Mouse (Mus musculus) fat pad, adult 2 months (tissue): Measurements from ENCODE around the gene Plaur.

Experiments used
- DNase-seq: peaks from one replicate; pipeline ENCODE4 v3.0.0-alpha.2; 2011; ENCODE audit warnings: low read depth, low spot score; ENCODE audit errors: extremely low read depth

The Plaur gene

DNA sequence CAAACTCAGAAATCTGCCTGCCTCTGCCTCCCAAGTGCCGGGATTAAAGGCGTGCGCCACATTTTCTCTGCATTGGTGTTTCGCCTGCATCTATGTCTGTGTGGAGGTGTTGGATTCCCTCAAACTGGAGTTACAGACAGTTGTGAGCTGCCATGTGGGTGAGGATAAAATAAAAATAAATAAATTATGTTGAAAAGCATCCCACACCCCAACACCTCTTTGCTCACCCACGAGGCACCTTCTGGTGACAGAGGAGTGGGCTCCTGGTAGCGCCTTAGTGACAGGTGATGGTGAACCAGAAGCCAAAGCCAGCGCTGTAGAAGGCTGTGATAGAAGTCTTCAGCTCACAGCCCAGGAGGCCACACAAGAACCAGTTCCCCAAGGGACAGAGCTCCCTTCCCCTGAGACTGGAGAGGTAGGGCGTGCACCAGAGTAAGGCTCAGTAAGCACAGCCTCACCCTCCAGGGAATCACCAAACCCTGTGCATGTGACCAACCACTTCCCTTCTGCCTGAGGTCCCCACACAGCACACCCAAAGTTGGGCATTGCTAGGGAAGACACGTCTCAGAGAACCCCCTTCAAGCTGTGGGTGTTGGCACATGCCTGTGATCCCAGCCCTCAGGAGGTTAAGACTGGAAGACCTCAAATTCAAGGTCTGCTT lies 16.9 kb upstream of the Plaur start:
- no peak for DNase-seq

DNA sequence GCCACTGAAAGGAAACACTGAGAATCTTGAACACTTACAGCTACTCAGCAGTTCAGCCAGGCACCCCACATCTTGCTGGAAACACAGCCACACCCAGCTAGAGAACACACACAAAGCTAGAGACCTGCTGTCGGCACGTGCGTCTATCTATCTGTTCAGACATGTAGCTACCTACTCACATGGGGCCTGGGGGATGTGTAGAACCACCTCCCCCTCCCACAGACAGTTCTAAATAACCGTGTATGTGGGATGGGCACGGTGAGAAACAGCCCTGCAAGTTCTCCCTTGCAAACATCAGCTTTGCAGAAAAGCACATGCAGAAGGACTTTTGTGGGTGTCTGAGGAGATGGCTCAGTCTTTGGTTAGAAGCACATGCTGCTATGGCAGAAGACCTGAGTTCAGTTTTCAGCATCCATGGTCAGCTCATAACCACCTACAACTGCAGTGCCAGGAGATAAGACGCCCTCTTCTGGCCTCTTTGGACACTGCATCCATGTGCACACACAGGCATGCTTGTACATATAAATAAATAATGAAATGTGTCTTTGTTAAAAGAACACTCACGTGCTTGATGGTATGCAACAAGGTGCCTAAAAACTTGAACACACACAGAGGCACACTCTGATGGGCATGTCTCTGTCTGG lies 15.5 kb upstream of the Plaur start:
- no peak for DNase-seq

DNA sequence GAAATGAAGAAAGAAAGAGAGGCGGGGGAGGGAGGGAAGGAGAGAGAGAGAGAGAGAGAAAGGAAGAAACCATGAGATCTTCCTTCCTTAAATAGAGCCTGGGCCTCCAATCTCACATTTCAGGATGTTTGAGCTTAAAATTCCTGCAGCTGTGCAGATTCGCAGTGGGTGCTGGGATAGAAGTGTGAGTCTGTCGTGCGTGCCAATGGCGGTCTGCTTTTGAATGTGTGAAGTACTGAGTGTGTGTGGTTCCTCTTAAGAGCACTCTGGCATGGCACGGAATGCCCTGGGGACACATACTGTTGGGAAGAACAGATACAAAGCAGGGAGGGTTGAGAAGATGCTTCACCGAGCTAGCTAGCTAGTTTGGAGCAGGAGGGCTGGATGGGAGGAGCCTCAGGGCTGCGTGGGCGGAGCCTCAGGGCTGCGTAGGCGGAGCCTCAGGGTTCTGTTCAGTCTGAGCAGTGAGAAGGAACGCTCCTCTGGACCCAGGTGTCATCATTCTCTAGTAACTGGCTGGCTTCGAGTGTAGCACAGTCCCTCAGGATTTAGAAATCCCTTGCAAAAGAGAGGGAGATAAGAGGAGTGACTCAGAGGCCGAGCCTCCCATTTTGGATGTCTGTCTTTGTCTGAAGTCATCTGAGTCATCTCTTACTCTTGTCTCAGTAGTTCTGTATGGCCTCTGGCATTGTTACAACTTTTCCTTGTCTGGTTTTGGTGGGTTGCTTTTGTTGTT lies 13.3 kb upstream of the Plaur start:
- DNase-seq = peak; percentile 14

DNA sequence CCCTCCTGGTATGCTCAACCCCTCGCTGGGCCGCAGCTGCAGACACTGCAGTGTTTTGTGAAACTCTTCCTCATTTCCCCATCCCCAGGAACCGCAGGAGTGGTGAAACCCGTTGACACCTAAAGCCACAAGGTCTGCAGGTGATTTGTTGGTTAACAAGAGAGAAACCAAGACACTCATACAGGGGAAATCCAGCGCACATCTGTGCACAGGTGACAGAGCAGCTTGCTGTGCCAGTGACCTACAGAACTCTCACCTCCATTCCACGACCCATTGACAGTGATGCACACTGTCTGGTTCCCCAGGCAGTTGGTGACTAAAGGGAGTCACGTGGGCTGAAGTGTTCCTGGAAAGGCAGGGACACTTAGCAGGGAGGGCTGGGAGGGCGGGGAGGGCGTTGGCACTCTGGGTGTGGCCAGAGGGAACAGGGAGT lies 11.7 kb upstream of the Plaur start:
- DNase-seq = no peak

DNA sequence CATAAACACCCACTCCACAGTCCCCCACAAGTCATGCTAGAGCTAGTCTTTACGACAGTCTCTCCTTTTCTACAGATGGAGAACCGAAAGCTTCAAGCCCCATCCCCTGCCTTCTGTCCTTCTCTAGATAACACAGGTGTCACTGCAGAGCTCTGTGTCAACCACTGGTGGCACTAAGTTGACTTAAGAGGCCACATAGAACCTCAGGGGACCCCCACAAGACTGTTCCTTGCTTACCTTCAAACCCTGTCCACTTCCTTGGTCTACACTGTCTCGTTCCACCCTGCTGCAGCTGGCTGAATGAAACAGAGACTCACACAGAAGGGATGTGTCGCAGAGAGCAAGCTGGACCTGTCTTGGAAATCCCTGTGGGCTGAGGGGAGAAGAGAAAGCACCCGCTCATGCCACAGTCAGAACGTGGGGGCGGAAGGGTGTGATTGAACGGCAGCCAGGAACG lies 10.4 kb upstream of the Plaur start, which contains the start of gene Irgc1:
Gene Irgc1 (minus strand): TSS at position 443 of the 457 bp plus-strand sequence.
- DNase-seq = no peak

DNA sequence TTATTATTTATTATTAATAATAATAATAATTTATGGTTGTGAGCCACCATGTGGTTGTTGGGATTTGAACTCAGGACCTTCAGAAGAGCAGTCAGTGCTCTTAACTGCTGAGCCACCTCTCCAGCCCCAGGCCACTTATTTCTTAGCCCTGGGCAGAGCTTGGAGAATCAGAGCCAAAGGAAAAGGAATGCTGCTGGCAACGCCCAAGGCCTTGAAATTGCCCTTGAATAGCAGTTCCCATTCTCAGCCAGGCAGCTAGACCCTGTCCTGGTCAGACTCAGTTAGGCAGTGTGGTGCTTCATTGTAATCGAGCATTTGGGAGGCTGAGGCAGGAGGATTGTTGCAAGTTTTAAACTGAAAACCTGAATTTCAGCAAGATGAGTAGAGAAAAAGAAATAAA lies 8.1 kb upstream of the Plaur start:
- no peak for DNase-seq

DNA sequence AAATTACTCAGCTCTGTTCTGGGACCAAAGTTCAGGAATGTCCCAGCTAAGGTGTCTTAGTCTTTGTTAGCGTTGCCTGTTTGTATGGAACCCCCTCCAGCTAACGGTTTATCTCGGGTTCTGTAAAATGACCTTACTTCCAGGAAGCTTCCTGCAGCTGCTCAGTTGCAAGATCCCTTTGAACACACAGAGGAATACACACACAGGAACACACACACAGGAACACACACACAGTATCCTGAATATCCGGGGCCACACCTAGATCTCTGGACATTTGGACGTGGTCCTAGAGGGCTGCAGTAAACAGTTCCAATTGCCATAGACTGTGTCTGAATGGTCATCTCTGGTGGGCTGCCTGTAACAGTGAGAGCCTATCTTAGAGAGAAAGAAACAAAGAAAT lies 6.6 kb upstream of the Plaur start:
- DNase-seq = no peak

DNA sequence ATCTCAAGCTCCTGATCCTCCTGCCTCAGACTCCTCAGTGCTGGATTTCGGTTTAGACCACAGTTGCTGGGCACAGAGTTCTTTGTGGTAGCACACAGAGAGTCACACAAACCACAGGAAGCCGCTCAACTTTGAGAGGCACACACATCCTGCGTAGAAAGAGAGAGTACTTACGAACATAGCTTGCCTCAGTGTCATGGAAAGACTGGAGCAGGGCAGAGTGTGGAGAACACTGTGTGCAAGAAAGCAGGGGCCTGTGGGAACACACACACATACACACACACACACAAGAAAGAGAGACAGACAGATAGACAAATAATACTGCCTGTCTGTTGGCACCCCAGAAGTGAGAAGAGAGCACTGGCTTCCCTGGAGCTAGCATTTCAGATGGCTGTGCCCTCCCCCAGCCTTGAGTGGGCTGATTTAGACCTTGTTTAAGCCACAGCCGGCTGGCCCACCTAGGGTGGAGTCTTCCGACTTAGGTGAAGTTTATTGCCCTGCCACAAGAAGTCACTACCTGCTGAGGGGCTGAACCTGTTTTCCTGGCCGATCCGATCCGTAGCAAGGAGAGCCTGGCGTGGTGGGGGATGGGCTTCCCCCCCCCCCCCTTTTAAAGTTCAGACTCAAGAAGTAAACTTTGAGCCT lies 4.4 kb upstream of the Plaur start:
- DNase-seq = no peak

DNA sequence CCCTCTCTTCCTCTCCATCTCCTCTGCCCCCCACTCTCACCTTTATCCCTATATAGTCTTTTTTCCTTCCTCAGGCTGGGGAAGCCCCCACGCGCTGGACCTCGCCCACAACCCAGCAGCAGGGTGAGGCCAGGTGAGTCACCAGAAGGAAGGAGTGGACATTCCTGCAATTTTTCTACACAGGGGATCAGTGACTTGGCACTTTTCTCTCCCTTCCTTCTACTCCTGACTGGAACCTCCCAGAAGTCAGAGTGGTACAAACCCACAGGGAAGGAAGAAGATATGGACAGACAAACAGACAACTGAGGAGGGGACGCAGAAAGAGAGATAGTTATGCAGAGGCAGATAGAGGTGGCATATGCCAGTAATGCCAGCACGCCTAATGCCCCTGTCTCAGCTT lies 2.8 kb upstream of the Plaur start:
- DNase-seq = no peak

DNA sequence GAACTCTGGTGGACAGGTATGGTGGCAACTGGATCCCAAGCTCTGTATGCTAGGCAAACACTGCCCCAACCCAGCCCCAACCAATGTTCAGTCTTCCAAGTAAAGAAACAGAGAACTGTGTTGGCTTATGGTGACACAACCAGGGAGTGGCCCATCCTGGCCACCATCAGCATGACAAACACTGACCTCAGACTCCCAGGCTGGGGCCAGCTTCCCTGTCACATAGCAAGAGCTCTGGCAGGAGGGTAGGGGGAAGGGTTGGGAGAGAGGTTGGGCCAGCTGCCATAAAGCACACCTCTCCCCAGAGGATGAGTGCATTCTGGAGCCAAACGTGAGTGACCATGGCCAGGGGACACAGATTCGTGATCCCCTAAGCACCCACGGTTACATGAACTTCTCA lies 2.4 kb upstream of the Plaur start:
- DNase-seq = no peak

DNA sequence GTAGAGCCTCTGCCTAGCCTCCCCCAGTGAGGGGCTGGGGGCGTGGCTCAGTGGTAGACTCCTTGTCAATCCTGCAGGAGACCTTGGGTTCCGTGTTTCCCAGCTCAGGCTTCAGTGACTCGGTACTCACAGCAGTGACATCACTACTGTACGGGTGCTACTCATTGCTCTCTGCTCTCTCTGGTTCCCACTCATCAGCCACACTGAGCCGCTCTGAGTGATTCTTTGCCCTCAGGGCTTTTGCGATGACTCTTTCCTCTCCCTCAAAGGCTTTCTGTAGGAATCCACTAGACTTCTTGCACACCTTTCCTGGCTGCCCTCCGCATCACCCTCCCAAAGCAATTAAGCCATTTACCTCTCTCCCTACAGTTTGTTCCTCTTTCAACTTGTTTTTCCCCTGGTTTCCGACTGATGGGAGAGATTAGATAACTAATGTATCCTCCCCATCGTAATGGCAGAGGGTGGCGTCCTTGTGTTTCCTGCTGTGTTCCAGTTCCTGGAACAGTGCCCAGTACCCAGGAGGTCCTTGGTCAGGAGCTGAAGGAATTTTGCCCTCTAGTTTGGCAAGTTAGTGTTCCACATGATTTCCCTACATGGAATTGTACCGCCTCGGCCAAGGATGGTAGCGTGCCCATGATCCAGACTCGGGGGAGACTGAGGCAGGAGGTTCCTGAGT lies 770 bp upstream of the Plaur start:
- DNase-seq = no peak

DNA sequence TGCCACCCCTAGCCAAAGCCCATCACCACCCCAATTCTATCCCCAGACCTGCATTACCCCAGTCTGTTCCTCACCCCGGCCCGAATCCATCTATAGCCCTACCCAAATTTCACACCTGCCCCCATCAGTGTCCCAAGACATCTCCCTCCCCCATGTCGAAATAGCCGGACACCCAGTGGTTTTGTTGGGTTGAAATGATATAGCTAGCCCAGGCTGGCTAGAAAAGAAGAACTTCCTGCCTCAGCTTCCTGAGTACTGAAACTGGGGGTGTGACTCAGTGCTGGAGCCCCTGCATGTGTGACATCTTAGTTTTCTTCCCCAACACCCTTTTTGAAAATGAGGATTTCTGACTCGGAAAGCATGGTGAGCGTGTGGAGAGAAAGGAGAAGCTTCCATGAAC lies 4.6 kb downstream of the Plaur start:
- DNase-seq = no peak

DNA sequence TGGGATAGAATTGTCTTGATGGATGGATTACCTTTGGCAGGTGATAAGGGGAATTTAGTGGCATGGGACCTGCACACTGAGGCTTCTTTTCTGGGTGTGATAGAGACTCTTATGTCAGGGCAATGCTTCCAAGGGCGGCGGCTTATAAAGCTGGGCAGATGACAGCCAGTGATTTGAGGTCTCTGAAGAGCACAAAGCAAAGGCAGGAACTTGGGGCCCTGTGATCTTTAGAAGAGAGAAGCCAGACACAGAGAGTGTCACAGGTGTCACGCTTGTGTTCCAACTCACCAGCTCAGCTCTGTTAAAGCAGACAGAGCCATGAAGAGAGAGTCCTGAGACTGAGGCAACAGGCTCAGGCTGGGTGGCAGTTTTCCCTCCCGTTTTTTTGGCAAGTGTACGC lies 5.6 kb downstream of the Plaur start:
- DNase-seq = no peak

DNA sequence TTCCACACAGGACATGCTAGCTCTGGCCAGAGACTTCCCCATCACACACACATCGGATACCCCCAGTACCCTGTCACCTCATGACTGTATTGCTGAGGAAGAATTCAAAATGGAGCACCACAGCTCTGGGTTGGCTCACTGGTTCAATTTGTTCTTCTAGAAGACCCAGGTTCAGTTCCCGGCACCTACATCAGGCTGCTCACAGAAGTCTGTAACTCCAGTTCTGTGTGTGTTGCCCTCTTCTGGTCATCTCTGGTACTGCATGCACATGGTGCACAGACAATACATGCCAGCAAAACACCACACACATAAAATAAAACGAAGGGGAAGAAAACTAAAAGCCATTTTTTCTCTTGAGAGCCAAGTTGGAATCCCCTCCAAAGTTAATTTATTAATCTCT lies 6.8 kb downstream of the Plaur start:
- DNase-seq = no peak

DNA sequence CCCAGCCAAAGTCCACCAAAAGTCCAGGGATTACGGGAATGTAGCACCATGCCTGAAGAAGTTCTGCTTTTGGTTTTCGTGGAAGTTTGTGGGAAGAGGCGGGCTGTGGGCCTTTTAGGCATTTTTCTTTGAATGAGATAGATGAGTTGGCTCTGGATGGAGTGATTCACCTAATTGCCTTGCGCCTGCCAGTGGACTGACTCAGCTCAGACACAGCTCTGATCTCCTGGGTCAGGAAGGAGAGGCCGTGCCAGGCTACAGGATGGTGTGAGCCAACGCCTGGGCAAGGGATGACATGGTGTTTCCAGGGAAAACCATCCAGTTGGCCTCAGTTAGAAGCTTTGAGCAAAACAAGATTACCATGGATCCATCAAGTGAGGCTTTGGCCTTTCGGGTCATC lies 8.1 kb downstream of the Plaur start:
- DNase-seq = no peak

DNA sequence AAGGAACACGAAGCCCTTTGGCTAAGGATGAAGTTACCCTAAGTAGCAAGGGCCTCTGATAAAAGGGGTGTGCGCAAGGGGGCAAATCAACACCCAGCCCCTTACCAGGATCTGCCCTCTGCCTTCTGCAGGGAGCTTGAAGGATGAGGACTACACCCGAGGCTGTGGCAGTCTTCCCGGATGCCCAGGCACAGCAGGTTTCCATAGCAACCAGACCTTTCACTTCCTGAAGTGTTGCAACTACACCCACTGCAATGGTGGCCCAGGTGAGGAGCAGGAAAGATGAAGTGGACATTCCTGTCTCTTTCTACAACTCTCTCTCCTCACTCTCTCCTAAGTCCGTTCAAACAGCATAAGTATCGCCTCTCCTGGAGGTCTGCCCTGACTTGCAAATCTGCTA lies 10.2 kb downstream of the Plaur start:
- no peak for DNase-seq

DNA sequence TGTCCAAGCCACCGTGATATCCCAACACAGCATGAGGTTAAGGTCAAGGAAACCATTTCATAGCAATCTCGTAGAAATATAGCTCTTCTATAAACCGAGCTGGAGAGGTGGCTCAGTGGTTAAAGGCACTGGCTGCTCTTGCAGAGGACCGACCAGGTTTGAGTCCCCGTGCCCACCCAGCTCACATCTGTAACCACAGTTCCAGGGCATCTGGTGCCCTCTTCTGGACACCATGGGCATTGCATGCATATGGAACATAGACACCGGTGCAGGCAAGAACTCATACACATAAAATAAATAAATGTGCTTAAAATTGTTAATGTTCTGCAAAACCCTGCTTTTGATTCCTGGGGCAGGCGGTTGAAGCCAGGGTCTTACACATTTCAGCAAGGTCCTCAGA lies 10.7 kb downstream of the Plaur start:
- DNase-seq = no peak

DNA sequence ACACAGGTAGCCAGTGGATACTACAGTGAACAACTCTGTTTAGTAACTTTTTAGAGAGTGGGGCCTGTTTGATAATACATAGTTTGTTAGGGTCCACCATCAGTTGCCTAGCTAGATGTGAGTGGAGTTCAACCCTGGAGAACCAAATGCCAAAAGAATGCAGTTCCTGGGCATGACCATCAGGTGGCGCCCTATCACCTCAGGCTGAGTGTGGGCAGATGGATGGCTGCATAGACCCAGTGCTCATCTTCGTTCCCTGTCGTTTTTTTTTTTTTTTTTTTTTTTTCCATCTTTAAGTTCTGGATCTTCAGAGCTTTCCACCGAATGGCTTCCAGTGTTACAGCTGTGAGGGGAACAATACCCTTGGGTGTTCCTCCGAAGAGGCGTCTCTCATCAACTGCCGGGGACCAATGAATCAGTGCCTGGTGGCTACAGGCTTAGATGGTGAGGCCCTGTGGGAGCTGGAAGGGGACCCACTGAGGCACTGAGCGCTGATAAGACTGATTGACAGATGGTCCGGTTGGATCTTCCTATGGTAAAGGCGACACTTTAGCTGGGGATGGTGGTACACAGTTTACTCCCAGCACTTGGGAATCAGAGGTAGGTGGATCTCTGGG lies 11.7 kb downstream of the Plaur start:
- DNase-seq = no peak

DNA sequence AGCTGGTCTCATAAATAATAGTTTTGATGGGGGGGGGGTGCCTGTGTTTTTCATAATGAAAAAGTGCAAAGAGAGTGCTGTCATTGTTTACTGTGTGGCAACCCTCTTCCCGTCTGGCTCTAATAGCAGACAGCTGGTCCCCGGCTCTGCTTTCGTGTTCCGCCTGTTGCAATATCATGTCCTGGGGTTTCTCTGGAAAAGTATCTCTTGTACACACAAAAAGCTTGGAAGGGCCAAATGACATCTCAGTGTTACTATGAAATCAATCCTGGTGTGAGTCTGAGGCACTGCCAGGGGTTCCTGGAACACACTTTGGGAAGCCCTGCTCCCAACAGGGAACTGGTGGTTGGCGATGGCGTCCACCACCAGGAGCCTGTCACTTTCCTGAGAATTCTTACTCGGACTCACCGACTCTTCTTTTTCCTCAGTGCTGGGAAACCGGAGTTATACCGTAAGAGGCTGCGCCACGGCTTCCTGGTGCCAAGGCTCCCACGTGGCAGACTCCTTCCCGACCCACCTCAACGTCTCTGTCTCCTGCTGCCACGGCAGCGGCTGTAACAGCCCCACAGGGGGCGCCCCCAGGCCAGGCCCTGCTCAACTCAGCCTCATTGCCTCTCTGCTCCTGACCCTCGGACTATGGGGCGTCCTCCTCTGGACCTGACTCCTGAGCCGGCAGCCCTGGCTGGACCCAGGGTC lies 12.7 kb downstream of the Plaur start:
- DNase-seq = no peak

DNA sequence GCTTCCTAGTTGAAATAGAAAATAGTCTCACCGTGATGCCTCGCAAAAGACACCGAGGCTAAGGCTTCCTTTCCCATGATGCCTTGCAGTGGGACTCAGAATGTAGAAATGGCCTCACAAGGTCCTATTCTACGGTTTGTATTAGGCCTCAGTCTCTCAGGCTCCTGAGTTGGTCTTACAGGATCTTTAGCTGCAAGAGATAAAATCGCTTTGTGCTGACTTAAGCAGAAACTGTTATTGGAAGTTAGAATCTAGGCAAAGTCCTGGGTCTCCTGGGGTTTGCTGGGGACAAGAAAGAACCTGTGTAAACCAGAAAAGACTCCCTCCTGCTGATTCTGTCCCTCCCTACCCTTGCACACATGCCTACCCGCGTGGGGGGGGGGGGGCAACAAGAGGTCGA lies 14.1 kb downstream of the Plaur start:
- DNase-seq = no peak
